Mouse (Mus musculus): ENCODE results near the gene Ago1. TPM values are rescaled to one million over a fixed set of nuclear protein-coding genes. Genes with fewer than 3 reads are reported as not detected.

Ago1 gene
- polyA plus RNA-seq, 1 experiment = 37.0 TPM

DNA sequence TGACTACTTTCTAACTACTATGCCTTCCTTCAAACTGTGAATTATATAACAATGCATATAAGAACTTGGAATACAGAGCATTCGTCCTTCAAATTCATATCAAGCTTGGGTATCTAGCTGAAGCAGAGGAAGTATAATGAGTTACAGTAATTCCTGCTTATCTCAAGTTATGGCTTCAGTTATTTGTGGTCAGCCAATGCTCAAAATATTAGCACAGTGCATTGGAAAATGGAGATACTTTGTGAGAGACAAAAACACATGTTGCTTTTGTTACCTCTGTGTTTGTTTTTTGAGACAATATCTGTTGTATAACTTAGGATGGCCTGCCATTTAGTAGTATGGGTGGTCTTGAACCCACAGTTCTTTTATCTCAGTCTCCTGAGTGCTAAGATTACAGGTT is 30.2 kb upstream of the Ago1 start:
- 87% methylated on average over 1 of the region's 1 CpGs for WGBS
- H3K27me3 ChIP-seq (ENCODE audit: control insufficient read depth, insufficient read depth, low read length) = no peaks in the 10 kb centered on the region
- no peak overlapping the region for H3K4me3 ChIP-seq (replicated peaks; ENCODE audit: insufficient read depth, low read depth, low read length)
- H3K4me1 ChIP-seq (ENCODE audit: control insufficient read depth, insufficient read depth, low read length) = no peaks in the 10 kb centered on the region
- H3K27ac ChIP-seq (ENCODE audit: insufficient read depth, low read length) = no peak overlapping the region
- TF ChIP-seq CTCF (IDR thresholded peaks at IDR 0.05; ENCODE audit: borderline replicate concordance, insufficient read depth, low read depth, low read length) = no peak
- TF ChIP-seq POLR2A (IDR thresholded peaks at IDR 0.05; ENCODE audit: borderline replicate concordance, insufficient read depth, low read length) = no peak
- no peak for DNase-seq

- no peak for DNase-seq
- TF ChIP-seq POLR2A (IDR thresholded peaks at IDR 0.05; ENCODE audit: borderline replicate concordance, insufficient read depth, low read length) = no peak
- TF ChIP-seq CTCF (IDR thresholded peaks at IDR 0.05; ENCODE audit: borderline replicate concordance, insufficient read depth, low read depth, low read length) = no peak
- Histone ChIP-seq H3K4me3 (replicated peaks; ENCODE audit: insufficient read depth, low read depth, low read length) (no peak overlapping the region), H3K4me1 (ENCODE audit: control insufficient read depth, insufficient read depth, low read length) (no peaks in the 10 kb centered on the region), H3K27ac (ENCODE audit: insufficient read depth, low read length) (no peak overlapping the region), H3K27me3 (ENCODE audit: control insufficient read depth, insufficient read depth, low read length) (no peaks in the 10 kb centered on the region)
- WGBS = 93% methylated on average over 2 of the region's 2 CpGs
Observed at GRCm38 (mm10) chr4:126496963-126497362, 28.6 kb upstream of the Ago1 start.

DNA sequence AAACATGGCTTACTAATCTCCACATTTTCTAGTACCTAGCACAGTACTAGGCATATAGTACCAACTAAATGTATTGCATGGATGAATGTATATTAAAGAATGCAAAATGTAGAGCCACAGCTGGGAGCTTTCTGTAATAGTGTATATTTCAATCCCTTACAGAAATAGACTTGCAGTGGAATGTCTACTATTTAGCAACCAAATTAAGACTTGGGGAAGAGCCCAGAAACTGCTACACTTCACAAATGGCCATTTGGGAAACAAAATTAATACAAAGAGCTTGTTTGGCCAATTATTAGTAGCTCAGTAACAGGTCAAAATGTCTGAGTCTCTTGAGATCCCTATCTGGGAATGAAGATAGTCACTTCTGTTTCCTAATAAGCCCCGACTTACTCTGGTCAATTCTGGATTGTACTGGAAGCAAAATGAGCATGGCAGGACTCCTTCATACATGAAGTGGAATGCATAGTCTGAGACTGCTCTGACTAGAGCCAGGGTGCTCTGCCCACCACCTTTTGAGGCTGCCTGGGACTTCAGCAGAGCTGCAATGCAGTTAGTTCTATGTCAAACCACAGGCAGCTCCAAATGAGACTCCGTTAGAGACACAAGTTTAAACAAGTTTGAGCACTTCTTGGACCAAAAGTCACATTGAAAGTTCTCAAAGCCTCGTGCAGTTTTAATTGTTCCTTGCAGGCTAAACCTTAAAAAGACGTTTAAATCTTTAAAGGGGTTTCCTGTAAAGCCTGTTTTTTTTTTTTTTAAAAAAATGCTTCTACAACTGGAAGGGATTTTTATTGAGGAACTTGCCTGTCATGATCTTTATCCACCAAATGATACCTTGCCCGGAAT is 27.8 kb upstream of the Ago1 start:
- no peak for DNase-seq
- TF ChIP-seq POLR2A (IDR thresholded peaks at IDR 0.05; ENCODE audit: borderline replicate concordance, insufficient read depth, low read length) = no peak
- TF ChIP-seq CTCF (IDR thresholded peaks at IDR 0.05; ENCODE audit: borderline replicate concordance, insufficient read depth, low read depth, low read length) = no peak
- Histone ChIP-seq H3K27ac (ENCODE audit: insufficient read depth, low read length) (no peak overlapping the region), H3K27me3 (ENCODE audit: control insufficient read depth, insufficient read depth, low read length) (no peaks in the 10 kb centered on the region), H3K4me3 (replicated peaks; ENCODE audit: insufficient read depth, low read depth, low read length) (no peak overlapping the region), H3K4me1 (ENCODE audit: control insufficient read depth, insufficient read depth, low read length) (no peaks in the 10 kb centered on the region)
- WGBS = 86% methylated on average over 5 of the region's 5 CpGs

DNA sequence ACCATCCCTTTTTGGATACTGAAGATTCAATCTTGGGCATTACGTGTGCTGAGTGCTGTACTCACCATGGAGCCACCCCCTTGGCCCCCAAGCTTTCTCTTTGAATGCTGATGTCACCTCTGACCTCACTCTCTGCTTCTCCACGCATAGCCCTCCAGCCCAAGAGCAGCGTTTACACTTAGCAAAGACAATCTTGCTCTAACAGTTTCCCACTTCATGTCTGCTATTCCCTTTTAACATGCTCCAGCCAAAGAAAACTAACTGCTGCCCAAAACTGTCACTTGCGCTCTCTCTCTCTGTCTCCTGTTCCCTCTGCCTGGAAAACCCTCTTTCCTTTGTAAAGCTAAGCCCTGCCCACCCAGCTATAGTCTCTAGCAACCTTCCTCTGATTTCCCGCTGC is 27.1 kb upstream of the Ago1 start:
- H3K27ac ChIP-seq (ENCODE audit: insufficient read depth, low read length) = no peak overlapping the region
- no peaks in the 10 kb centered on the region for H3K4me1 ChIP-seq (ENCODE audit: control insufficient read depth, insufficient read depth, low read length)
- H3K27me3 ChIP-seq (ENCODE audit: control insufficient read depth, insufficient read depth, low read length) = no peaks in the 10 kb centered on the region
- WGBS = 64% methylated on average over 5 of the region's 5 CpGs
- no peak for TF ChIP-seq POLR2A (IDR thresholded peaks at IDR 0.05; ENCODE audit: borderline replicate concordance, insufficient read depth, low read length)
- no peak overlapping the region for H3K4me3 ChIP-seq (replicated peaks; ENCODE audit: insufficient read depth, low read depth, low read length)
- DNase-seq = no peak

DNA sequence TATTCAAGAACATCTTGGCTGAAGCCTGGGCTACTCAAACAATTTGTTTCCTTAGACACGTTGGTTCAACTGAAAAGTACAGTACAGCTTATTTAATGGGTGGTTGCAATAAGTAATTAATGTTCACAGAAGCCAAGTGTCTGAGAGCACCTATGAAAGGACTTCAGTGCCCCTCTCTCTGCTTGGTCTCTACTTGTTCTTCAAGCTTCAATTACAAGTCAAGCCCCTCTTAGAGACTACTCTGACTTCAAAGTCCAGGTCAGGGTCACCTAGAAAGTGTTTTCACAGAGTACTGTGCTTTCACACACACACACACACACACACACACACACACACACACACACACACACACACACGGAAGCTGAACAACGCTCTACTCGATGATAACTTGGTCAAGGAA is 25.0 kb upstream of the Ago1 start:
- Histone ChIP-seq H3K27ac (ENCODE audit: insufficient read depth, low read length) (no peak overlapping the region), H3K4me1 (ENCODE audit: control insufficient read depth, insufficient read depth, low read length) (no peaks in the 10 kb centered on the region), H3K4me3 (replicated peaks; ENCODE audit: insufficient read depth, low read depth, low read length) (no peak overlapping the region), H3K27me3 (ENCODE audit: control insufficient read depth, insufficient read depth, low read length) (no peaks in the 10 kb centered on the region)
- no peak for DNase-seq
- 87% methylated on average over 4 of the region's 4 CpGs for WGBS
- no peak for TF ChIP-seq CTCF (IDR thresholded peaks at IDR 0.05; ENCODE audit: borderline replicate concordance, insufficient read depth, low read depth, low read length)
- no peak for TF ChIP-seq POLR2A (IDR thresholded peaks at IDR 0.05; ENCODE audit: borderline replicate concordance, insufficient read depth, low read length)

- no peaks in the 10 kb centered on the region for H3K27me3 ChIP-seq (ENCODE audit: control insufficient read depth, insufficient read depth, low read length)
- 45% methylated on average over 5 of the region's 5 CpGs for WGBS
- TF ChIP-seq CTCF (IDR thresholded peaks at IDR 0.05; ENCODE audit: borderline replicate concordance, insufficient read depth, low read depth, low read length) = no peak
- no peak for TF ChIP-seq POLR2A (IDR thresholded peaks at IDR 0.05; ENCODE audit: borderline replicate concordance, insufficient read depth, low read length)
- no peak for DNase-seq
- no peak overlapping the region for H3K27ac ChIP-seq (ENCODE audit: insufficient read depth, low read length)
- H3K4me3 ChIP-seq (replicated peaks; ENCODE audit: insufficient read depth, low read depth, low read length) = no peak overlapping the region
- no peaks in the 10 kb centered on the region for H3K4me1 ChIP-seq (ENCODE audit: control insufficient read depth, insufficient read depth, low read length)
Observed at GRCm38 (mm10) chr4:126491977-126492376, 23.6 kb upstream of the Ago1 start.

GRCm38 (mm10) chr4:126490726-126491125 is 22.3 kb upstream of the Ago1 start:
- DNase-seq = no peak
- TF ChIP-seq CTCF (IDR thresholded peaks at IDR 0.05; ENCODE audit: borderline replicate concordance, insufficient read depth, low read depth, low read length) = no peak
- TF ChIP-seq POLR2A (IDR thresholded peaks at IDR 0.05; ENCODE audit: borderline replicate concordance, insufficient read depth, low read length) = no peak
- no peaks in the 10 kb centered on the region for H3K4me1 ChIP-seq (ENCODE audit: control insufficient read depth, insufficient read depth, low read length)
- no peaks in the 10 kb centered on the region for H3K27me3 ChIP-seq (ENCODE audit: control insufficient read depth, insufficient read depth, low read length)
- no peak overlapping the region for H3K27ac ChIP-seq (ENCODE audit: insufficient read depth, low read length)
- no peak overlapping the region for H3K4me3 ChIP-seq (replicated peaks; ENCODE audit: insufficient read depth, low read depth, low read length)
- WGBS = 86% methylated on average over 12 of the region's 12 CpGs

- TF ChIP-seq POLR2A (IDR thresholded peaks at IDR 0.05; ENCODE audit: borderline replicate concordance, insufficient read depth, low read length) = no peak
- no peak for TF ChIP-seq CTCF (IDR thresholded peaks at IDR 0.05; ENCODE audit: borderline replicate concordance, insufficient read depth, low read depth, low read length)
- Histone ChIP-seq H3K4me1 (ENCODE audit: control insufficient read depth, insufficient read depth, low read length) (no peaks in the 10 kb centered on the region), H3K4me3 (replicated peaks; ENCODE audit: insufficient read depth, low read depth, low read length) (no peak overlapping the region), H3K27ac (ENCODE audit: insufficient read depth, low read length) (no peak overlapping the region), H3K27me3 (ENCODE audit: control insufficient read depth, insufficient read depth, low read length) (no peaks in the 10 kb centered on the region)
- WGBS = 92% methylated on average over 5 of the region's 5 CpGs
- no peak for DNase-seq
Observed at GRCm38 (mm10) chr4:126489811-126490210, 21.4 kb upstream of the Ago1 start.
